Mouse (Mus musculus) layer of hippocampus, postnatal 36 days (tissue): Measurements from ENCODE around the gene Adcy9. TPM values are rescaled to one million over a fixed set of nuclear protein-coding genes. Genes with fewer than 3 reads are reported as not detected.
"Not testable (repeated sequence)": the region's sequence is repeated elsewhere in the genome, so short reads cannot be mapped to it uniquely, and the experiment has no call there.

Source experiments
- DNase-seq, 2 experiments: peaks; one replicate each; pipeline ENCODE4 v3.0.0; 2022
- total RNA-seq, 2 experiments: library from RNA; stranded (reverse); gene quantifications; 2 replicates each; pipeline ENCODE4 v1.2.3; 2021

The Adcy9 gene
- total RNA-seq, 2 experiments from 2014 or later: 97.5 to 103 TPM

GRCm38 (mm10) chr16:4270911-4271310 is 149.4 kb downstream of the Adcy9 start:
- DNase-seq: no peak

- DNase-seq: peak; percentile 54 to 64
Measured at GRCm38 (mm10) chr16:4267857-4268666, 152.2 kb downstream of the Adcy9 start.

GRCm38 (mm10) chr16:4267453-4267852 is 152.8 kb downstream of the Adcy9 start:
- no peak for DNase-seq

GRCm38 (mm10) chr16:4265351-4265750 is 154.9 kb downstream of the Adcy9 start:
- DNase-seq: no peak

- DNase-seq: no peak
Measured at GRCm38 (mm10) chr16:4263486-4263885, 156.8 kb downstream of the Adcy9 start.

GRCm38 (mm10) chr16:4257546-4257945 is 162.8 kb downstream of the Adcy9 start:
- no peak for DNase-seq

GRCm38 (mm10) chr16:4248791-4249190 is 171.5 kb downstream of the Adcy9 start:
- DNase-seq: no peak

GRCm38 (mm10) chr16:4245241-4245640 is 175.1 kb downstream of the Adcy9 start:
- not testable (repeated sequence) for DNase-seq

Other genes starting within 250 kb of the Adcy9 start
- 10 to 100 TPM; 77.3 to 96.4 TPM for gene Crebbp, start 206.5 kb downstream of the Adcy9 start, total RNA-seq
- gene Srl, start 121.3 kb upstream of the Adcy9 start, total RNA-seq: 10 to 100 TPM; 13.6 to 14.1 TPM
- gene Tfap4, start 139.4 kb upstream of the Adcy9 start, total RNA-seq: 1 to 10 TPM; 4.3 to 4.7 TPM
- gene Glis2, start 174.2 kb upstream of the Adcy9 start, total RNA-seq: 10 to 100 TPM; 13.1 to 14.6 TPM
- gene Pam16, start 204.5 kb upstream of the Adcy9 start, total RNA-seq: 10 to 100 TPM; 84.4 to 90.4 TPM
- gene Vasn, start 219.4 kb upstream of the Adcy9 start, total RNA-seq: 1 to 10 TPM; 4.4 to 5.7 TPM
- gene Dnaja3, start 219.5 kb upstream of the Adcy9 start, total RNA-seq: 10 to 100 TPM; 61.7 to 65.6 TPM